Mouse (Mus musculus) myocyte (in vitro differentiated cells): Measurements from ENCODE around the gene Lyrm7.

Source experiments
- E2F4 ChIP-seq: IDR thresholded peaks from one replicate; pipeline ENCODE4 v1.6.1; 2011; ENCODE audit warnings: mild to moderate bottlenecking, control low read depth, moderate library complexity; ENCODE audit not compliant: insufficient read depth
- MYOD1 ChIP-seq, 3 experiments: IDR thresholded peaks; one replicate each; pipeline ENCODE4 v1.6.1; 2011; ENCODE audit warnings: control low read depth in 2 of 3, low read depth in 2 of 3, mild to moderate bottlenecking in 2 of 3, moderate library complexity in 1 of 3; ENCODE audit not compliant: insufficient read length in 2 of 3, control insufficient read depth in 1 of 3
- MYOG ChIP-seq, 3 experiments: IDR thresholded peaks; one replicate each; pipeline ENCODE4 v1.6.1; 2011; ENCODE audit warnings: control low read depth in 2 of 3, low read depth in 2 of 3, mild to moderate bottlenecking in 2 of 3; ENCODE audit not compliant: insufficient read length in 2 of 3, control insufficient read depth in 1 of 3, insufficient read depth in 1 of 3
- POLR2A ChIP-seq: IDR thresholded peaks from one replicate; pipeline ENCODE4 v1.6.1; 2011; ENCODE audit warnings: low read depth, mild to moderate bottlenecking, control low read depth, moderate library complexity; ENCODE audit not compliant: insufficient read length
- USF1 ChIP-seq: IDR thresholded peaks from one replicate; pipeline ENCODE4 v1.6.1; 2011; ENCODE audit warnings: low read depth, mild to moderate bottlenecking, control low read depth, moderate library complexity

- TF ChIP-seq MYOG (IDR thresholded peaks at IDR 0.05; ENCODE audit: control insufficient read depth in 1 of 3, insufficient read depth in 1 of 3, insufficient read length in 2 of 3, low read depth in 2 of 3): no peak
- TF ChIP-seq POLR2A: no peak
- TF ChIP-seq MYOD1 (IDR thresholded peaks at IDR 0.05; ENCODE audit: control insufficient read depth in 1 of 3, insufficient read length in 2 of 3, low read depth in 2 of 3): no peak
- no peak for TF ChIP-seq USF1
- no peak for TF ChIP-seq E2F4
These were observed 53.8 kb downstream of the Lyrm7 start for GRCm38 (mm10) chr11:54806891-54807290.
